Mouse (Mus musculus): ENCODE results near the gene Angptl2. TPM values are rescaled to one million over a fixed set of nuclear protein-coding genes. Genes with fewer than 3 reads are reported as not detected.

Angptl2 gene
- polyA plus RNA-seq, 1 experiment from 2014 or later, result 25.7 TPM

DNA sequence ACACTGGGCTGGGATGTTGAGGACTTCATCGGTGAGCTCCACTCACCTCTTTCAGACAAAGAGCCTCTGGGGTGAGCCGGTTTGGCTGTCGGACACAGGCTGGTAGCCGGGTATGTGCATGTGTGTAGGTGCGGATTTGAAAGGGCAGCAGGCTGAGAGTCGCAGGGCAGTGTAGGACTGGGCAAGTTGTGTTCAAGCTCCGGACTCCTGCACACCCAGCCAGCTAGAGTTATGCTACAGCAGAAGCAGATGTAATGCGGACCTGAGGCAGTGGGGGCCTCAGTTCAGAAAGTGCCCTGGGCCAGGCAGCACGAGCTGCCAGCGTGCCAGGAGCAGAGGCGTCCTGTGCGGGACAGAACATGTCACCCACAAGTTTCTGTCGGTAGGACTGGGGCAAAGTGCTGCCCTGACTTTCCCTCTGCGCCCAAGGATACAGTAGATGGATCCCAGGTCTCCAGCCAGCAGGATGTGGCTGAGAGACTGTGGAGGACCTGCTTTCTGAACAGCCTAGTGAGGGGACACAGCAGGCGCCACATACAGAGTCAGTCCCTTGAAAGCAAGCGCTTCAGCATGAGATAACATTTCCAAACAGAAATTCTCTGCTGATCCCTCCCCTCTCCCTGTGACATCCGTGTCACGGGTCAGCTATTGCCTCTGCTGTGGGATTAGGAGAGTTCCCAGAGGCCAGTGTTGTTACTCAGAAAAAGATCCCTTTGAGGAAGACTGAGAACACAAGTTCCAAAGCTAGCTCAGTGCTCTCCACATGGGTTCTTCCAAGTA lies 966 bp downstream of the Angptl2 start:
- 87% methylated on average over 17 of the region's 18 CpGs for WGBS (ENCODE audit: missing documents)
- peaks cover 50% of the 10 kb centered on the region for H3K79me2 ChIP-seq (ENCODE audit: inconsistent target)
- peak overlapping the region; percentile 54 for H3K27ac ChIP-seq
- H3K4me3 ChIP-seq (ENCODE audit: inconsistent target), result peak overlapping the region; percentile 39
- H3K36me3 ChIP-seq (ENCODE audit: inconsistent target), result no peaks in the 10 kb centered on the region

DNA sequence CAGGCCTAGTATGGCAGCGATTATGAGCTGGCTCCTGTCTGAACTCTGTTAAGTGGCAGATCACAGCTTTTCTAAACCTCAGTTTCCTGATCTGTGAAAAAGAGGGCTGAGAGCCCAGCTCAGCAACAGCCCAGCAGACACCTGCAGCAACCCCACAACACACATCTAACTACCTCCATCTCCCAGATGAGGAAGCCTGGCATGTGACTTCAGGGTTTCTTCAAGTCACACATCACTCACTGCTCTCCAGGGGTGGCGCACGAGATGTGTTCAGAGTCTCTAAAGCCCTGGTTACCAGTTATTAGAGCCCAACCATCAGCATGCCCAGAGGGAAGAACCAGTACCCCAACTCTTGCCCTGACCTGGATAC lies 1.5 kb downstream of the Angptl2 start:
- Histone ChIP-seq H3K4me3 (ENCODE audit: inconsistent target) (peak overlapping the region; percentile 39), H3K36me3 (ENCODE audit: inconsistent target) (no peaks in the 10 kb centered on the region), H3K79me2 (ENCODE audit: inconsistent target) (peaks cover 50% of the 10 kb centered on the region), H3K27ac (peak overlapping the region; percentile 54)
- 62% methylated on average over 3 of the region's 3 CpGs for WGBS (ENCODE audit: missing documents)

DNA sequence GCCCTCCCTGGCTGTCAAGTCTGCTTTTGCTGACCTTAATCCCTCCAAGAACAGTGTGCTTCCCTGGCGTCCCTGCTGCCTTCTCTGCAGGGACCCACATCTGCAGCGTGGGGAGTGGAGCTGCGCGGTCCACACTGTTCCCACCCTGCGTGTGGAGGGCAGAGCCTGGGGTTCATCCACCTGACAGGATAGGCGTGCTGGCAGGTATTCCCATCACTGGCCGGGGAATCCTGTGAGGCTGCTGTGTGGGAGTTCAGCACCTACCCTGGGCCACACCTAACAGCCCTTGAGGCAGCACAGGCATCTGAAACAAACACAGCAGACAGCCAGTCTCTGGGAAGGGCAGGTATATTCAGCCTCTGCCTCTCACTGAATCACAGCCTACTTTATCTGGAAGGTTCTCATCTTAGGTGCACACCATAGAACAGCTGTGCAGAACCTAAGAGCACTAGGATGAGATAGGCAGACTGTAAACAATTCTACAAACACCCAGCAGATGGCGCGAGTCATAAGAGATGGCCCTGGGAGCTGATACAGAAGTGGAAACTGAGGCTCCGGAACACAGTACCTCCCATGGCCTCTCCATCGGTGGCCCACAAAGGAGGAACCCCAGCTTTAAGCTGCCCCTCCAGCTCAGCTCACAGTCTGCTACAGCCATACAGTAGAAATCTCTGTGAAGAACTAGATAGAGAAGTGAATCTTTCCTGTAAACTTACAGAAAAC lies 3.2 kb downstream of the Angptl2 start:
- H3K36me3 ChIP-seq (ENCODE audit: inconsistent target), result no peaks in the 10 kb centered on the region
- H3K79me2 ChIP-seq (ENCODE audit: inconsistent target), result peaks cover 50% of the 10 kb centered on the region
- 75% methylated on average over 11 of the region's 11 CpGs for WGBS (ENCODE audit: missing documents)
- no peak overlapping the region for H3K4me3 ChIP-seq (ENCODE audit: inconsistent target)
- no peak overlapping the region for H3K27ac ChIP-seq

DNA sequence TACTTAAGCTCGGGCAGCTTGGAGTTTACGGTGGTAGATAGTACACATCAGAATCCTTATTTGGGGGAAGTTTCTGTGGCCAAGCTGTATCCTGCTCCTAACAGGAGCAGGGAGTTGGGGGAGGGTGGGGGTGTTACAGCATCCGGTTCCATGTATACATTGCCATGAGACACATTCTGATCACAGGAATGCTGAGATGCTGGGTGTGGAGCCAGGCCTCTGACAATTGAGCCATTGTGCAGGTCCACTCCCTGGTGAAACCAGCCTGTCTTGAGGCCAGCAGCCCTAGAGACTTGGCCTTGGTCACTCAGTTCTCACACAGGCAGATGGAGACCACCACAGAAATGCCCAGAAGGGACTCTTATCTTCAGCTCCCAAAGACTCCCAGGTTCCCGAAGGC lies 3.8 kb downstream of the Angptl2 start:
- Histone ChIP-seq H3K79me2 (ENCODE audit: inconsistent target) (peaks cover 50% of the 10 kb centered on the region), H3K4me3 (ENCODE audit: inconsistent target) (no peak overlapping the region), H3K27ac (no peak overlapping the region), H3K36me3 (ENCODE audit: inconsistent target) (no peaks in the 10 kb centered on the region)
- WGBS (ENCODE audit: missing documents), result 60% methylated on average over 4 of the region's 4 CpGs

DNA sequence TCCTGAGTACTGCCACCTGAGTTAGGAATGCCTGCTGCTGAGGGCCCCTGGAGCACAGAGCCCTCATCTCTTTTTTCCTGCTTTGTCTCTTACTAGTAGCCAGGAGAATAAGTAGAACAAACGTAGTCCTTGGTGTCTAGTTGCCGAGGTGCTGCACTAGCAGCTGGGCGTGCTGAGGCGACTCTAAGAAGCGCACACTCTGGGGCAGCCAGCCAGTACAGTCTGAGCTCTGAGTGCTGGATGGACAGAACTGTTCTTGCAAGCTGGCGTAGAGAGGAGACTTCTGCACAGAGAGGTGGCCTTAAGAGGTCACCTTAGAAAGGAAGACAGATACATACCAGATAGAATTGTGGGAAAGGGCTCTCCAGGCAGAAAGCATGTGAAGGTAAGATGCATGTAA lies 4.4 kb downstream of the Angptl2 start:
- peaks cover 46% of the 10 kb centered on the region for H3K79me2 ChIP-seq (ENCODE audit: inconsistent target)
- H3K4me3 ChIP-seq (ENCODE audit: inconsistent target), result no peak overlapping the region
- WGBS (ENCODE audit: missing documents), result 95% methylated on average over 6 of the region's 6 CpGs
- no peaks in the 10 kb centered on the region for H3K36me3 ChIP-seq (ENCODE audit: inconsistent target)
- no peak overlapping the region for H3K27ac ChIP-seq

DNA sequence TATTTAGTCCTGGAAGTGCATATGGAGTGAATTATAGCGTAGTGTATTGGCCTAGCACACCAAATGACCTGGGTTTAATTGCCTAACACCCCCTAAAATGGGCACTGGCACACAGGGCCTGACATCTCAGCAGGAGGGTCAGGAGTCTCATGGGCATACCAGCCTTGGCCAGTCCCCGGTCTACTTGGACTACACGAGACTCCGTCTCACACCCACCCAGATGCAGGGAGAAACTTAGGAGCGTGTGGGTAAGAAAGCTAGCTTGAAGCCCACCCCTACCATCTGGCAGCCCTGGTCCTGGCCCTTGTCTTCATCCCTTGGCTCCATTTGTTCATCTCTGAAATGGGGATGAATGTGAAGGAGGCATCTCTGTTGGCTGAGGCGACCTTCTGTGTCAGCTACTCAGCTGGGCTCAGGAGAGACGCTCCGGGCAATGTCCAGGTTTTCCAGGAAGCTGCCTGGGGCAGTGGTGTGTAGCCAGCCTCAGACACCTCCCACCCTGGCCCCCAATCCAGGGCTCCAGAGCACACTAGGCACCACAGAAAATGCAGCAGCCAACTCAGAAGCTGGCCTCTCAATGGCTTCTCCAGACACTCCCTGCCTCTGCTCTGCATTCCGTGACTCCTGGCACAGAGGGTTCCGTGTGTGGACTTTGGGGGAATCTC lies 4.9 kb downstream of the Angptl2 start:
- peak overlapping the region; percentile 63 for H3K27ac ChIP-seq
- H3K4me3 ChIP-seq (ENCODE audit: inconsistent target), result no peak overlapping the region
- 75% methylated on average over 9 of the region's 10 CpGs for WGBS (ENCODE audit: missing documents)
- H3K79me2 ChIP-seq (ENCODE audit: inconsistent target), result peaks cover 45% of the 10 kb centered on the region
- no peaks in the 10 kb centered on the region for H3K36me3 ChIP-seq (ENCODE audit: inconsistent target)

DNA sequence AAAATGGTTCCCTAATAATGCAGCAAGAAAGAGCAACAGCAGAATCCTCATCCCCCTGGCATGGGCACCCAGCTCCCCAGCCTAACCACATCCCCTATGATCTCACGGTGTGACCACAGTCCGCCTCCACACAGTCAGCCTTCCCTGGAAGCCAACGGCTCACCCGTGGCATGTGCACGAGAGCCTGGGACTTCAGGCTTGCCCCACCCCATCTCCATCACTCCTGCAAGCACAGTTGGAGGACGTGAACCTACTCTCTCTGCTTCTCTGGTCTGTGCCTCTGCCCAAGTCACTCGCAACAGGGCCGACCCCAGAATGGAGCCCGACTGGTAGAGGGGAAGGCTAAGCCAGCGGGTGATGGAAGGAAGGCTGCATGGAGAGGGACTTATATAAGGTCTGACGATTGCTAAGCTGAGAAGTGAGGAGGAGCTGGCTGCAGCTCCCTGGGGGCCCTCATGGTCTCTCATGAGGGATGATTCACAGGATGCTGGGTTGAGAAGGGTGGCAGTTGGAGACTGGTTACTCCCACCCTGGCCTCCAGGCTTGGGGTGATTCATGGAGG lies 5.6 kb downstream of the Angptl2 start:
- Histone ChIP-seq H3K4me3 (ENCODE audit: inconsistent target) (no peak overlapping the region), H3K36me3 (ENCODE audit: inconsistent target) (no peaks in the 10 kb centered on the region), H3K79me2 (ENCODE audit: inconsistent target) (peaks cover 38% of the 10 kb centered on the region), H3K27ac (peak overlapping the region; percentile 63)
- WGBS (ENCODE audit: missing documents), result 29% methylated on average over 11 of the region's 11 CpGs

DNA sequence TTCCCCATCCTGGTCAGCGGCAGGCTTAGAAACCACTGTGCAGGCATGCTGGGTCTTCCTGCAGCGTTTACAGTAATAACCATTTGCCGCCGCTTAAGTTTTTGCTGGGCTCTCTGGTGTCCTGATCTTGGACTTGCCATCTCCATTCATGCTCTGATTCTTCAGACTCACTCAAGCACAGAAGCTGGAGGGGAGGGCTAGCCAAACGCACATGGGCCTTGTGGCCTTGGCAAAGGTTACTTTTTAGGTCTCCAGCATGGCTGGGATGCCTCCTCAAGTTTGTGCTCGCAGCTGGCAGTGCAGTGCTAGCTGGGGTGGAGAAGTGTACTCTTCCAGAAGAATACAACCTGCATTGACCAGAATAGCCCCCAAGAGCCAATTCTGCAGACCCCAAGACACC lies 6.6 kb downstream of the Angptl2 start:
- Histone ChIP-seq H3K36me3 (ENCODE audit: inconsistent target) (no peaks in the 10 kb centered on the region), H3K27ac (no peak overlapping the region), H3K4me3 (ENCODE audit: inconsistent target) (no peak overlapping the region), H3K79me2 (ENCODE audit: inconsistent target) (peaks cover 28% of the 10 kb centered on the region)
- WGBS (ENCODE audit: missing documents), result 68% methylated on average over 6 of the region's 6 CpGs

DNA sequence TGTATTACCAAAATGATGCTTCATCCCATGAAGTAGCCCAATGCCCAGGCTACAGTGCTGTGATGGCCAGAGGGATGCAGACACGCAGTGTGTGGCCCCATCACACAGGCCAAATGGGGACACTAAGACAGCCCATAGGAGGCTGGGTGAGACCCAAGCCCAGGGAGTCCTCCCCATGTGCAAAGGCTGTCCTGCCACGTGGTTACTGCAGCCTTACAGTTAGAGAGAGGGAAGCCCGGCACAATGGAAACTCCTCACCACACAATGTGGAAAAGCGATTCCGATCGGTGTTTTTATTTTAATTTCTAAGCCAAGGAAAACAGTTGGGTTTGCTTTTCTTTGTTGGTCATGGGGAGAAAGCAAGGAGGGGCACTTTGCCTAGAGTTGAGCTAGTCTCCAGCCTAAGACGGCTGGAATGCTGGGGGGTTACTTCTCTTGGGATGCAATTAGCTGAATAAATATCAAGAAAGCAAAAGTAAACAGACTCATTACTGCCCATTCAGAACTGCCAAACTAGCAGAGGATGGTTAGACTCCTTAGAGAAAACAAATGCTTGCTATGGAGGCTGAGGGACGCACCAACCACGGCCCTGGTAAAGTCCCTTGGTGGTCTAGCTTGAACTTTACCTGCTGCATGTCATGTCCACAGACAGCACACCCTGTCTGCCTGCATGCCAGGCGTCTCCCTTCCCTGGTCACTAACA lies 7.9 kb downstream of the Angptl2 start:
- 95% methylated on average over 10 of the region's 10 CpGs for WGBS (ENCODE audit: missing documents)
- Histone ChIP-seq H3K36me3 (ENCODE audit: inconsistent target) (no peaks in the 10 kb centered on the region), H3K79me2 (ENCODE audit: inconsistent target) (peaks cover 15% of the 10 kb centered on the region), H3K27ac (no peak overlapping the region), H3K4me3 (ENCODE audit: inconsistent target) (no peak overlapping the region)

DNA sequence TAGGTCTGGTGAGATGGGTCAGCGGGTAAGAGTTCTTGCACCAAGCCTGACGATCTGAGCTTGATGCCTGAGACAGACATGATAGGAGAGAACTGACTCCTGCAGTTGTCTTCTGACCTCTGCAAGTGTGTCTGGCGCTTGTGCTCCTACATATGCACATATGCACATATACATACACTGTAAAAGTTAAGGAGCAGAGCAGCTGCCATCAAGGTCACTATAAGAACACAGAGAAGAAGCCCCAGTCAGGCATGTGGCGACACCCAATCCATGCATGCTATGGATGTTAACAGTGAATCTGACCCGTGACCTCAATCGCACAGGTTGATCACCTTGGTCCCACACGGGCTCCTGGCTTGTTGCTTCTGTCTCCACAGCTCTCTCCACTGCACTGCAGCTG lies 10.1 kb downstream of the Angptl2 start:
- Histone ChIP-seq H3K27ac (no peak overlapping the region), H3K79me2 (ENCODE audit: inconsistent target) (no peaks in the 10 kb centered on the region), H3K4me3 (ENCODE audit: inconsistent target) (no peak overlapping the region), H3K36me3 (ENCODE audit: inconsistent target) (no peaks in the 10 kb centered on the region)
- WGBS (ENCODE audit: missing documents), result 95% methylated on average over 7 of the region's 7 CpGs

DNA sequence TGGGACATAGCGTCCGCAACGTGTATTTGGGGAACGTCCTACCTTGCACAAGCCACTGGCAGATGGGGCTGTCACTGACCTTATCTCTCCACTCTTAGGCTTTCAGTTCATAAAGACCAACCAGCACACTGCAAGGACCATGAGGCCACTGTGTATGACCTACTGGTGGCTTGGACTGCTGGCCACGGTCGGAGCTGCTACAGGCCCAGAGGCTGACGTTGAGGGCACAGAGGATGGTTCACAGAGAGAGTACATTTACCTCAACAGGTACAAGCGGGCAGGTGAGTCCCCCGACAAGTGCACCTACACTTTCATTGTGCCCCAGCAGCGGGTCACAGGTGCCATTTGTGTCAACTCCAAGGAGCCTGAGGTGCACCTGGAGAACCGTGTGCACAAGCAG lies 12.2 kb downstream of the Angptl2 start:
- Histone ChIP-seq H3K79me2 (ENCODE audit: inconsistent target) (no peaks in the 10 kb centered on the region), H3K27ac (no peak overlapping the region), H3K4me3 (ENCODE audit: inconsistent target) (no peak overlapping the region), H3K36me3 (ENCODE audit: inconsistent target) (no peaks in the 10 kb centered on the region)
- 94% methylated on average over 11 of the region's 11 CpGs for WGBS (ENCODE audit: missing documents)

DNA sequence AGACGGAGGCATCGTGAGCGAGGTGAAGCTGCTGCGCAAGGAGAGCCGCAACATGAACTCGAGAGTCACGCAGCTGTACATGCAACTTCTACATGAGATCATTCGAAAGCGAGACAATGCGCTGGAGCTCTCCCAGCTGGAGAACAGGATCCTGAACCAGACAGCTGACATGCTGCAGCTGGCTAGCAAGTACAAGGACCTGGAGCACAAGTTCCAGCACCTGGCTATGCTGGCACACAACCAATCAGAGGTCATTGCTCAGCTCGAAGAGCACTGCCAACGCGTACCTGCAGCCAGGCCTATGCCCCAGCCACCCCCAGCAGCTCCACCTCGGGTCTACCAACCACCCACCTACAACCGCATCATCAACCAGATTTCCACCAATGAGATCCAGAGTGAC lies 12.7 kb downstream of the Angptl2 start:
- no peak overlapping the region for H3K4me3 ChIP-seq (ENCODE audit: inconsistent target)
- 99% methylated on average over 15 of the region's 15 CpGs for WGBS (ENCODE audit: missing documents)
- H3K79me2 ChIP-seq (ENCODE audit: inconsistent target), result no peaks in the 10 kb centered on the region
- no peaks in the 10 kb centered on the region for H3K36me3 ChIP-seq (ENCODE audit: inconsistent target)
- no peak overlapping the region for H3K27ac ChIP-seq

DNA sequence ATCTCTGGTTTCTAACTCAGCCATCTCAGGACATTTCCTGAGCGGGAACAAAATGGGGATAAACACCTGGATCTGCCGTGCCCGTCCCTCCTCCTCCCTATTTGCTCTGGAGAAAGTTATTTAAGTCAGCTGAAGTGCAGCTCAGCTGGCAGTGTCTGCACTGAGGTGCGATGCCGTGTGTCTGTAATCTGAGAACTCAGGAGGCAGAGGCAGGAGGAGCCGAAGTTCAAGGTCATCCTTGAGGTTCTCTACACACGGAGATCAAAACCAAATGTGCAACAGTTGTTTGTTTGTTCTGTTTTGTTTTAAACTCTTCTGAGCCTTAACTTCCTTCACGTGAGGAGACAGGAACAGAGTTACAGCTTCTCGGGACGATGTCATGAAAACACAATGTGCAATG lies 14.8 kb downstream of the Angptl2 start:
- WGBS (ENCODE audit: missing documents), result 94% methylated on average over 10 of the region's 10 CpGs

DNA sequence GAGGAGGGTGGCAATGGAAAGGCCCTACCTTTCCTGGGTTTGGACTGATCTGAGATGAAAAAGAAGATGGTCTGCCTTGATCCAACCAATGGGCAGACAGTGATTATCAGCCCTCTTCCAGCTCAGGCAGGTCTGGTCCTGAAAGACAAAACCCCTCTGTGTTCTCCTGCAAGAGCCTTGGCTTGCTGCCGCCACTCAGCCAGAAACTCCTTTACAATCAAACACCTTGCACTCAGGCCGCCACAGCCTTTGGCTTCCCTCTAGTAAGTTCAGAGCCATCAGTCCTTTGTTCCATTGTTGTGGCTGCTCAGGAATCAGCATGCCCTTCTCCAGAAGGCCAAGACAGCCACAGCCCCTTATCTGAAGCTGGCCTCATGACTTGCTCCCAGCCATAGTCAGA lies 15.9 kb downstream of the Angptl2 start:
- Histone ChIP-seq H3K79me2 (ENCODE audit: inconsistent target) (no peaks in the 10 kb centered on the region), H3K27ac (no peak overlapping the region)
- WGBS (ENCODE audit: missing documents), result 100% methylated on average over 2 of the region's 2 CpGs

More for the DNA sequence above, 14.8 kb downstream of the Angptl2 start:
- Histone ChIP-seq H3K36me3 (ENCODE audit: inconsistent target) (no peaks in the 10 kb centered on the region), H3K27ac (no peak overlapping the region), H3K4me3 (ENCODE audit: inconsistent target) (no peak overlapping the region), H3K79me2 (ENCODE audit: inconsistent target) (no peaks in the 10 kb centered on the region)

More for the DNA sequence above, 15.9 kb downstream of the Angptl2 start:
- Histone ChIP-seq H3K4me3 (ENCODE audit: inconsistent target) (no peak overlapping the region), H3K36me3 (ENCODE audit: inconsistent target) (no peaks in the 10 kb centered on the region)
